Mouse (Mus musculus) limb, embryonic 13.5 days (tissue): ENCODE measurements at regions not wholly inside any gene's neighbourhood (a gene's known extent, or its start where the extent isn't known, plus 50 kb on each side); places are given as distances from the start of the nearest gene placed in this dataset.

ENCODE experiments used
- ATAC-seq: fragments of 200-750 bp; cut with Nextera tagmentation; 2 replicates; pipeline ENCODE4 v1.8.0; 2017; ENCODE audit warnings: low read depth, moderate number of reproducible peaks, moderate TSS enrichment; ENCODE audit not compliant: low FRiP score
- H3K27ac ChIP-seq: fragments of 300-500 bp; sonication (generic); 2 replicates; pipeline ENCODE4 v1.5.1; 2015; ENCODE audit warnings: inconsistent platforms, mild to moderate bottlenecking, moderate library complexity
- H3K27me3 ChIP-seq: fragments of 300-500 bp; sonication (generic); 2 replicates; pipeline ENCODE4 v1.6.1; 2015; ENCODE audit warnings: mild to moderate bottlenecking, inconsistent platforms
- H3K36me3 ChIP-seq: fragments of 300-500 bp; sonication (generic); 2 replicates; pipeline ENCODE4 v1.6.1; 2015; ENCODE audit warnings: inconsistent platforms, mild to moderate bottlenecking, moderate library complexity
- H3K4me1 ChIP-seq: fragments of 300-500 bp; sonication (generic); 2 replicates; pipeline ENCODE4 v1.6.1; 2015; ENCODE audit warnings: inconsistent platforms
- H3K4me2 ChIP-seq: fragments of 300-500 bp; sonication (generic); replicated peaks from 2 replicates; pipeline ENCODE4 v1.6.1; 2015; ENCODE audit warnings: inconsistent platforms, mild to moderate bottlenecking, moderate library complexity
- H3K4me3 ChIP-seq: fragments of 300-500 bp; sonication (generic); 2 replicates; pipeline ENCODE4 v1.5.1; 2015; ENCODE audit warnings: moderate library complexity, mild to moderate bottlenecking, inconsistent platforms
- H3K9ac ChIP-seq: fragments of 300-500 bp; sonication (generic); 2 replicates; pipeline ENCODE4 v1.6.1; 2015; ENCODE audit warnings: mild to moderate bottlenecking, inconsistent platforms
- H3K9me3 ChIP-seq: fragments of 300-500 bp; sonication (generic); 2 replicates; pipeline ENCODE4 v1.6.1; 2016; ENCODE audit warnings: inconsistent platforms
- WGBS: fragments of 180-500 bp; shearing (Covaris S2); methylation state at CpG from one replicate; pipeline ENCODE4 v1.1.7; 2015; 5-methylcytosine and 5-hydroxymethylcytosine counted together

GRCm38 (mm10) chr12:42987018-42987606 is 1223.0 kb downstream of the Dnajb9 start:
- WGBS, result 31% methylated on average over 2 of the region's 2 CpGs
- no peak for ATAC-seq
- H3K4me1 ChIP-seq, result no peaks in the 10 kb centered on the region
- no peak overlapping the region for H3K4me3 ChIP-seq
- H3K4me2 ChIP-seq, result no peak overlapping the region
- H3K9me3 ChIP-seq, result no peaks in the 10 kb centered on the region
- H3K27ac ChIP-seq, result no peak overlapping the region
- H3K9ac ChIP-seq, result no peak overlapping the region
- H3K36me3 ChIP-seq, result no peaks in the 10 kb centered on the region
- no peaks in the 10 kb centered on the region for H3K27me3 ChIP-seq

GRCm38 (mm10) chr12:42986505-42986904 is 1223.6 kb downstream of the Dnajb9 start:
- no peak overlapping the region for H3K9ac ChIP-seq
- no peaks in the 10 kb centered on the region for H3K4me1 ChIP-seq
- H3K27me3 ChIP-seq, result no peaks in the 10 kb centered on the region
- no peaks in the 10 kb centered on the region for H3K9me3 ChIP-seq
- H3K4me2 ChIP-seq, result no peak overlapping the region
- H3K36me3 ChIP-seq, result no peaks in the 10 kb centered on the region
- H3K27ac ChIP-seq, result no peak overlapping the region
- H3K4me3 ChIP-seq, result no peak overlapping the region
- WGBS, result 57% methylated on average over 1 of the region's 1 CpGs
- ATAC-seq, result no peak

GRCm38 (mm10) chr12:42986096-42986495 is 1224.0 kb downstream of the Dnajb9 start:
- Histone ChIP-seq H3K36me3 (no peaks in the 10 kb centered on the region), H3K4me3 (no peak overlapping the region), H3K27ac (no peak overlapping the region), H3K9ac (no peak overlapping the region), H3K9me3 (no peaks in the 10 kb centered on the region), H3K4me1 (no peaks in the 10 kb centered on the region), H3K27me3 (no peaks in the 10 kb centered on the region), H3K4me2 (no peak overlapping the region)
- 92% methylated on average over 1 of the region's 1 CpGs for WGBS
- ATAC-seq, result no peak

GRCm38 (mm10) chr12:42978828-42979227 is 1231.3 kb downstream of the Dnajb9 start:
- no peak for ATAC-seq
- Histone ChIP-seq H3K4me1 (no peaks in the 10 kb centered on the region), H3K9ac (no peak overlapping the region), H3K4me2 (no peak overlapping the region), H3K27ac (no peak overlapping the region), H3K4me3 (no peak overlapping the region), H3K27me3 (no peaks in the 10 kb centered on the region), H3K36me3 (no peaks in the 10 kb centered on the region), H3K9me3 (no peaks in the 10 kb centered on the region)
- 77% methylated on average over 3 of the region's 3 CpGs for WGBS

- Histone ChIP-seq H3K4me3 (no peak overlapping the region), H3K4me1 (no peaks in the 10 kb centered on the region), H3K27me3 (no peaks in the 10 kb centered on the region), H3K4me2 (no peak overlapping the region), H3K27ac (no peak overlapping the region), H3K9ac (no peak overlapping the region), H3K9me3 (no peaks in the 10 kb centered on the region), H3K36me3 (no peaks in the 10 kb centered on the region)
- WGBS, result 67% methylated on average over 4 of the region's 4 CpGs
- ATAC-seq, result peak; percentile 67
Observed at GRCm38 (mm10) chr12:42972766-42973165, 1237.4 kb downstream of the Dnajb9 start.

- no peak overlapping the region for H3K4me3 ChIP-seq
- H3K9me3 ChIP-seq, result no peaks in the 10 kb centered on the region
- no peaks in the 10 kb centered on the region for H3K36me3 ChIP-seq
- no peaks in the 10 kb centered on the region for H3K27me3 ChIP-seq
- 60% methylated on average over 2 of the region's 2 CpGs for WGBS
- no peak overlapping the region for H3K9ac ChIP-seq
- ATAC-seq, result no peak
- H3K27ac ChIP-seq, result no peak overlapping the region
- H3K4me1 ChIP-seq, result no peaks in the 10 kb centered on the region
- H3K4me2 ChIP-seq, result no peak overlapping the region
Observed at GRCm38 (mm10) chr12:42961535-42961934, 1248.6 kb downstream of the Dnajb9 start.

- 69% methylated on average over 2 of the region's 2 CpGs for WGBS
- H3K4me2 ChIP-seq, result no peak overlapping the region
- no peaks in the 10 kb centered on the region for H3K9me3 ChIP-seq
- H3K4me1 ChIP-seq, result no peaks in the 10 kb centered on the region
- no peak overlapping the region for H3K9ac ChIP-seq
- H3K27me3 ChIP-seq, result no peaks in the 10 kb centered on the region
- H3K36me3 ChIP-seq, result no peaks in the 10 kb centered on the region
- no peak overlapping the region for H3K27ac ChIP-seq
- no peak for ATAC-seq
- no peak overlapping the region for H3K4me3 ChIP-seq
Observed at GRCm38 (mm10) chr12:42947961-42948360, 1262.2 kb downstream of the Dnajb9 start.

GRCm38 (mm10) chr12:42914374-42914773 is 1295.8 kb downstream of the Dnajb9 start:
- ATAC-seq, result no peak
- Histone ChIP-seq H3K4me1 (no peaks in the 10 kb centered on the region), H3K4me3 (no peak overlapping the region), H3K27ac (no peak overlapping the region), H3K9me3 (no peaks in the 10 kb centered on the region), H3K27me3 (no peaks in the 10 kb centered on the region), H3K9ac (no peak overlapping the region), H3K4me2 (no peak overlapping the region), H3K36me3 (no peaks in the 10 kb centered on the region)
- WGBS, result 73% methylated on average over 2 of the region's 2 CpGs
